Mouse (Mus musculus): Measurements from ENCODE around the gene Ctsf.
A peak's percentile ranks its signal among the peaks of the same experiment; 100 is the strongest.
"Not testable (repeated sequence)": the region's sequence is repeated elsewhere in the genome, so short reads cannot be mapped to it uniquely, and the experiment has no call there.

Gene Ctsf

DNA sequence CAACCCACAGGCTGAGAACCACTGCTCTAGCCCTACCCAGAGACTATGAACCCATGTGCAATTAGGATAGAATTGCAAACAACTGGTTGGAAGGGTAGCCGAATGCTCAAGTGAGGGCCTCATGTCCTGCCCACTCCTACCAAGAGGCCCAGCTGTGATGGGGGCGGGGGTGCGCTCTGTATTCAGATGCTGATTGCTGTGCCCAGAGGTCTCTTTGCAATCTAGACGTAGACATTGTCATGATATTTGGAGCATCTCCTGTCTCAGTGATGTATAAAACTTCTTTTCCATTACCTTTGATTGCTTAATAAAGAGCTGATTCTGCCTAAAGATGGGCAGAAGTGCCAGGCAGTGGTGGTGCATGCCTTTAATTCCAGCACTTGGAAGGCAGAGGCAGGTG is 5.1 kb upstream of the Ctsf start:
- DNase-seq (ENCODE audit: low spot score in 2 of 2): no peak

DNA sequence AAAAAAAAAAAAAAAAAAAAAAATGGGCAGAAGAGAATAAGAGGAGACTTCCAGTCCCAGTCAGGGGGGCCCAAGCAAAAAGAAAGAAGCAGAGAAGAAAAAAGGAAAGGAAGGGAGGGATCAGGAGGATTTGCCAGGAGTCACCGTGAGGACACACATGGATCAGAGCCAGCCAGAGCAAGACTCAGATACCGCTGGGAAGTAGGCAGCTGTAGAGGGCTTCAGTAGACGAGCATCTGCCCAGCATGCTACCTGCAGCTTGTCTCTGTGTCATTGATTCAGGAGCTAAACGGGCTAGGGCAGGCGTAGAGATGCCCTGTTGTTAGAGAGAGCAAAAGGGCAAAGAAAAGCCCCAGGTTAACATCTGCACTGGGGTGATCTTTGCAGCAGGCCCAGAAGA is 4.6 kb upstream of the Ctsf start:
- no peak for DNase-seq (ENCODE audit: low spot score in 2 of 2)

DNA sequence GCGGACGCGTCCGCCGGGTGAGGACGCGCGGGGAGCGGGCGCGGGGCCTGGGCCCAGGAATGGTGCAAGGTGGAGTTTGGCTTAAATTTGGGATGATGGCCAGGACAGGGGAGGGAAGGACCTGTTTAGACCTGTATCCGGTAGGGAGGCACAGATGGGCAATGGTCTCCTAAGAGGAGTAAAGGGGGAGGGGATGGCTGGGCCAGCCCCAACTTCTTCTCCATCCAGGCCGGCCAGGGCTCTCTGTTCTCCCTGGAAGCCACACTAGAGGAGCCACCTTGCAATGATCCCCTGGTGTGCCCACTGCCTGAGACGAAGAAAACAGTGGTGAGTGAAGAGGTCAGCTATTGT is 515 bp downstream of the Ctsf start:
- no peak for DNase-seq (ENCODE audit: low spot score in 2 of 2)

DNA sequence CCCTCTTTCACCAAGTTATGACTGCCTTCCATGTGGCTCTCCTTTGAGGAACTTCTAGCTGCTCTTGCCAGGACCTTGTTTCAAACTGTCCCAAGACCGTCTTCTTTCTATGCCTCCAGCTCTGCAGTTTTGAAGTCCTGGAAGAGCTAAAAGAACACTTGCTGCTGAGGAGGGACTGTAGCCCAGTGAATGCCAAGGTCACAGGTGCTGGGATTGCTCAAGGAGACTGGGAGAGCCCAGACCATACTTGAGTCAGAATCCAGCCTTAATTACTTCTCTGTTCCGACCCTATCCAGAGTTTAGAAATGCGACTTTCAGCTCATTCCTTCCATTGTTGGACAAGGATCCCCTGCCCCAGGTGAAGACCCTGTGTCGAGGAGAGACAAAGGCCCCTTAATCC is 1.0 kb downstream of the Ctsf start:
- no peak for DNase-seq (ENCODE audit: low spot score in 2 of 2)

DNA sequence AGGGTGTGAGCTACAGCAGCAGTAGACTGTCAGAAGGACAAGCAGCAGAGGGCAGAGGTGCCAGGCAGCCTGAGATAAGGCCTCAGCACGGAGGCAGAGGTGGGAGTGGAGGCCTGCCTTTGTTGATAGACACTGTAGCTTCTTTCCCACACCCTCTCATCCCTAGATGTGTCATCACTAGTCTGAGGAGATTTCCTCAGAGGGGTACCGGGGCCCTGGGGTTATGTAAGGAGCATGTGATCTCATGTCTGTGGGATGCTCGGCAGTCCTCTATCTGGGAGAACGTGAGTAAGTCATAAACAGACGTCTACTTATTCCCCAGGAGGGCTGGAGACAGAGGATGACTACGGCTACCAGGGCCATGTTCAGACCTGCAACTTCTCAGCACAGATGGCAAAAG is 4.2 kb downstream of the Ctsf start:
- no peak for DNase-seq (ENCODE audit: low spot score in 2 of 2)

DNA sequence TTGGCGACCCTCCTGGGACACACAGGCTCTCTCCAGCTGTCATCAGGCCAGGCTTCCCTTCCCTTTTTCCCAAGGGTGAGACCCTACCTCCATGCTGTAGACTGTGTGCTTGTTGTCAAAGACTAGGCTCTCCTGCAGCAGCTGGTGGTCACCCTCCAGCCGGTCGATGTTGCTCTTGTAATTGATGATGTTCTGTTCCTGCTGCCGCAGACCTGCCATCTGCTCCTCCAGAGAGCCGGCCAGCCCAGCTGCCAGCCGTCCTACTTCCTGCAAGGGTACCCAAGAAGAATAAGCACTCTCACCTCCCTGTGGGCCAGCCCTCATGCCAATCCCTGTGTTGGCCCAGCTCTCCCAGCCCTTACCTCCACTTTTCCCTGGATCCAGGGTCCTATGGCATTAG is 8.1 kb downstream of the Ctsf start:
- DNase-seq (ENCODE audit: low spot score in 2 of 2): no peak

DNA sequence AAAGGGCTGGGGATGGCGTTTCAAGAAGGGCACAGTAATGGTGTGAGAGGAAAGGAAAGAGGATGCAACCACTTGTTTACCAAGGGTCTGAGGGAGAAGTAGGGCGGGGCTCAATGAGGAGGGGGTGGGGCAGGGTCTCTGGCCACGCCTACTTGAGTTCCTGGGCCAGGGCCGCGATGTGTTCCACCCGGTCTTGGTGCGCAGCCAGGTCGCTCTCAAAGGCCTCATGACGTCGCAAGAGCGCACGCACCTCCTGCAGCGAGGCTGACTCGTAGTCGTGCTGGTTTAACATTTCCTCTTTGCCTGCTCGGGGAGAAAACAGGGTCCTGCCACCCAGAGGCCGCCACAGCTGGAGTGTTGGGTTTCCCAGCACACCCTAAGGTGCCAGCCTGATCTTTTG is 10.2 kb downstream of the Ctsf start:
- DNase-seq (ENCODE audit: low spot score in 2 of 2): no peak

DNA sequence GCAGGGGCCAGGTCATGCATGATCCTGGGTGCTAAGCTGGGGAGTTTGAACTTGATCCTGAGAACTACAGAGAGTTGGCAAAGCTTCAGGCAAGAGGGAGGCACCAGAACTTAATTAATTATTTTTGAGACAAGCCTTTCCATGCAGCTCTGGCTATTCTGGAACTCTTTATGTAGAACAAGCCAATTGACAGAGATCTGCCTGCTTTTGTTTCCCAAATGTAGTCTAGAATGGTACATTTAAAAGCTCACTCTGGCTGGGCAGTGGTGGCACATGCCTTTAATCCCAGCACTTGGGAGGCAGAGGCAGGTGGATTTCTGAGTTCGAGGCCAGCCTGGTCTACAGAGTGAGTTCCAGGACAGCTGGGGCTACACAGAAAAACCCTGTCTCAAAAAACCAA is 19.7 kb downstream of the Ctsf start:
- DNase-seq (ENCODE audit: low spot score in 2 of 2): not testable (repeated sequence)

DNA sequence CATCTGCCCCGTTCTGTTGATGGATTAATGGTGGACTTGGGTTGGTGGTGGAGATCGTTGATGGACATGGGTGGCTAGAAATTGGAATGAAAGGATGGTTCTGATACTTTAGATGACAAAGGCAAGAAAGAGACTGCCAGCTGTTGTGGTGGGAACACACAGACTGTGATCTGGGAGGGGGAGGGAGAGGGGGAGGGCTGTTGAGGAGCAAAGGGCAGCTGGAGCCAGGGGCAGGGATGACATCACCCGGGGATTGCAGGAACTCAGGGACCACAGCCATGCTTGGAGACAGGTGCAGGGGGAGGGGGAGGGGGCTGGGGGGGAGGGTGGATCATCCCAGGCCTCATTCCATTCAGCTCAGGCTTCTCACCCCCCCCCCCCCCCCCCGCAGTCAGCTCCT is 21.3 kb downstream of the Ctsf start:
- DNase-seq (ENCODE audit: low spot score in 2 of 2): no peak

DNA sequence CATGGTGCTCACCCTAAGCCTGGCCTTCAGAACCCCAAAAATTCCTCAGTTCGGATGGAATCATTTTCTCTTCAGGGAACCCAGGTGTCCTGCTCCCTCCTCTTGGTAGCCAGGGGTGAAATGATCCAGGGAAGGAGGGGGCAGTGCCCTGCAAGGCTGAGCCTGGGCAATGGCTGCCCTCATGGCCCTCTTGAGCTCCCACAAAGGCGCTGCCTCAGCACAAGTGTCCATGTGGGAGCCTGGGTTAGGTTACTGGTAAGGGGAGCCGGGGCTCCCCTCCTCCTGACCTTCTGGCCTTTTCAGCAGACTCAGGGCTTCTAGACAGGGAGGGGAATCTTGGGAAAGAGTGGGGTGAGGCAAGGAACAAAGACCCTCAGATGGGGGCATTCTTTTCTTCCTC is 21.8 kb downstream of the Ctsf start:
- DNase-seq (ENCODE audit: low spot score in 2 of 2): no peak

DNA sequence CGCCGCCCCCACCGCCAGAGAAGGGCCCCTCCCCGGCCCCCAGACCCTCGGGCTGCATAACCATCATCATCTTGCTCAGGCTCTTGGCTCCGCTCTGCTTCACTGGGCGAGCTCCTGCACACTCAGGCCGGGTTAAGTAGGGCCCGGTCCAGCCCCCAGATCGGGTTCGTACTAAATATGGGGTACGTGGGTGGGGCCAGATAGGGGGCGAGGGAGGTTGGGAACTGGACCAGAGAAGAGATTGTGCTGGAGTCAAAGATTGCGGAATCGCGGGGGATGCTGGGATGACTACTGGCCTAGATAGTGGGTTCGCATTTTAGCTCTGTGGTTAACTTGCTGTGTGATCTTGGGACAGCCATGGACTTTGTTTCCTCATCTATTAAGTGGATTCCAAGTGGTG is 22.9 kb downstream of the Ctsf start, which contains the start of gene Actn3:
Gene Actn3 (minus strand): TSS at position 125 of the 400 bp plus-strand sequence.
- no peak for DNase-seq (ENCODE audit: low spot score in 2 of 2)

DNA sequence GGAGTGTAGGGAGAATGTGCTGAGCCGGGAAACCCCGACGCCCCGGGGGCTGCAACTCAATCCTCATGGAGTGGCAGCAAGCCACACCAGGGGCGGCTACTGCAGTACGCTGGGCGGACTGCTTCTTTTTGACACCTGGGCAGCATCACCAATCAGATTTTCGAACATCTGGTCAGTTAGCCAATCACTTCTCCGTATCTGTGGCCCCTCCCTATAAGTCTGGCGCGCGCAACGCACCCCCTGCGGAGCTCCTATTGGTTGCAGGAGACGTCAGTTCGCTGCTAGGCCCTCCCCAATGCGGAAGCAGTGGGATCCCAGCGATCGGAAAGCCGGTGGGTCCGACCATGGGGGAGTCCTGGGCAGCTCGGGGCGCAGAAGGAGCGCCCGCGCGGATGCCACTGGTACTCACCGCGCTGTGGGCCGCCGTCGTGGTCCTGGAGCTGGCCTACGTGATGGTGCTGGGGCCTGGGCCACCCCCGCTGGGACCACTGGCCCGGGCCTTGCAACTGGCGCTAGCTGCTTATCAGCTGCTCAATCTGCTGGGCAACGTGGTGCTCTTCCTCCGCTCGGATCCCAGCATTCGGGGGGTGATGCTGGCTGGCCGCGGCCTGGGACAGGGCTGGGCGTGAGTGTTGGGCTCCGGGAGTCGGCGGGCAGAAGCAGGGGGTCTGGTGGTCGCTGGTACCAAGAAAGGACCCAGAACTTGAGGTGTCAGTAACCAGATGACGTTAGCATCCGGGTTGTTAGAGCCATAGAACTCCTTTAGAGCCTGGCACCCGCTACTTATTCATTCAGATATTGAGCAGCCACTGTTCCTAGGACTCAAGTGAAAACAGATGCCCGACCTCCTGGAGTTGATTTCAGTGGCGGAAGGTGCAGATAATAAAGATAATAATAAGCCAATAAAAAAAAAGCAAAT is 23.7 kb downstream of the Ctsf start, which contains the start of gene Zdhhc24:
Gene Zdhhc24 (plus strand): TSS at position 264 of the 919 bp plus-strand sequence.
- peak; percentile 97 to 98 for DNase-seq (ENCODE audit: low spot score in 2 of 2)

DNA sequence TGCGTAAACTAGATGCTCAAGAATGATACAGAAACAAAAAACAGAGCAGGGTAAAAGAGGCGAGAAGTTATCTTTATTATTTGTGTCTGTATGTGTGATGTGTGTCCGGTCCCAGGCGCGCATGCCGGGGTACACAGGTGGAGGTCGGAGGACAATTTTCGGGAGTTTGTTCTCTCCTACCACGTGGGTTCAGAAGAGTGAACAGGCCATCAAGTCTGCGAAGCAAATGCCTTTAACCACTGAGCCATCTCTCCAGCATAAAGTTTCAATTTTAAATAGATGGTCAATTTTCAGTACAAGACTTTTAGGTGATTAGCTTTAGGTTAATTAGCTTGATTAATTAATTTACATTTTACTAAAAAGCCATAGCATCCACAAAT is 24.4 kb downstream of the Ctsf start:
- no peak for DNase-seq (ENCODE audit: low spot score in 2 of 2)

DNA sequence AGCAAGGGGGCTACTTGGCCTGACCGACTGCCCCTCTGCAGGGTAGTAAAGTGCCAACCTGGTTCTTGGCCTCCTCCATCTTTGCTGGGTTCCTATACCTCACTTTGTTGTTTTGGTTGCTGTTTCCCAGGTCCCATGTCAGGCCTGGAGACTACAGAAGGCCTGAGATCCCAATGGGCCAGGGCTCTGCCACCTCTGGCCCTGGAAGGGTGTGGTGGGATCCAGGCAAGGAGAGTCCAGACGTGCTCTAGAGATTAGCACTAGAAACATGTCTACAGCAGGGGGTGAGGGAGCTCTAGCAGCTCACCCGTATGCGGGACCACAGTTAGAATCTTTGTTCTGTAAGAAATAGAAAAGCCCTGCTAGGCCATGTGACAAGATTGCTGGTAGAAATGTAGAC is 29.0 kb downstream of the Ctsf start:
- DNase-seq (ENCODE audit: low spot score in 2 of 2): no peak

DNA sequence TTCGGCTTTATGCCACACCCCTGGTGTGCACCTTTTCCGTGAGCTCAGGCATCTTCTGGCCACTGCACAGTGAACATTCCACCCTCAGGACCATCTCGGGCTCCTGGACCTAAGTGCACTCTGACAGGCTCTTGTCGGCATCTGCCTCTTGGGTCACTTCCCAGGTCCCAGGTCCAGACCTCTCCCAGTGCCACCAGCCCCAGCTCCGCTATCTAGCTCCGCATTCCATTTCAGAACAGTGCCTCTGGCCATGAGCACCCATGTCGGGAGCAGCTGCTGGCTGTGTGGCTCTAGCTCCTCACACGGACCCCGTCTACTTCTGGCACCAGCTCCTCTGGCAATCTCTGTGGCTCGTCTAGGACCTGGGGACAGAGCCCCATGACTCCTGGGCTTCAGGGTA is 34.9 kb downstream of the Ctsf start:
- no peak for DNase-seq (ENCODE audit: low spot score in 2 of 2)

DNA sequence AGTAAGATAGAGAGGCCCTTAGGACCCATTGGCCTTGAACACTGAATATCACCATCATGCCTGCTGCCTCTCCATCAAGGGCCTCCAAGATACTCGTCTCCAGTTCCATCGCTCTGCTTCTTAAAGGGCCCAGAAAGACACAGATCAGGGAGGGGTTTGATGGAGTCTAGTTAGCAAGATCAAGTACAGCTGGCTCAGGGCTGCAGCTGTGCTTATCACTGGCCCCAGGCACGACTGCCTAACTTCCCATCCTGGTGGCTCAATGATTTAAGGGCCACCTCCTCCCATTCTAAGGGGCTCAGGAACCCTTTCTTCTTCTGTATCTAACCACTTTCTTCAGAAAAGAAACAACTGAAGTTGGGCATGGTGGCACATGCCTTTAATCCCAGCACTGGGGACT is 36.9 kb downstream of the Ctsf start:
- no peak for DNase-seq (ENCODE audit: low spot score in 2 of 2)

DNA sequence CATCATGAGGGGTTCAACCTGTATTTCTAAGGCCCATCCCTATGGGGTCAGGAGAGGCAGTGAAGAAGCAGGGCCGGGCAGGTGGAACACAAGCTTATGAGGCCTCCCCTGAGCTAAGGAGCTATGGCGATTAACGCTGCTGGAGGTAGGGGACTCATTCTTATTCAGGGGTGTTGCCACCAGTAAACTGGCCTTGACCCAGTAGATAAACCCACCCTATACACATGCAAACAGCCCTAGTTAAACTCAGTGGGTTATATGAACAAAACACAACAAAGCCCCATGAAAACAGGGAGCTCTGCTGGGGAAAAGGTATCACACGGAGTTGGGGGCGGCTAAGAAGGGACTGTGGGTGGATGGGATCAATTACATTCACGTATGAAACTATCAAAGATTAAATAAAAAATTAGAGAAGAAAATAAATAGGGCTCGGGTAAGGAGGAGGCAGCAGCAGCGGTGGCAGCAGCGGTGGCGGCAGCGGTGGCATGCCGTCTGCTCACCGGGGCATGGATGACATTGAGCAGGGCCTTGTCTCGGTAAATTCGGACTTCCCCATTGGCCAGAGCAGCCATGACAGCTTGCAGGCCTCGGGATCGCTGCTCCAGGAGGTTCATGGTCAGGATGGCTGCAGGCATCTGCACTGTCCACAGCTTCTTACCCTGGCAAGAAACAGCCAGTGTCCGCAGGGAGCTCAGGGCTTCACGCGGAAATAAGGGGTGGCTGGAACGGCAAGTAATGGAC is 42.0 kb downstream of the Ctsf start:
- no peak for DNase-seq (ENCODE audit: low spot score in 2 of 2)

DNA sequence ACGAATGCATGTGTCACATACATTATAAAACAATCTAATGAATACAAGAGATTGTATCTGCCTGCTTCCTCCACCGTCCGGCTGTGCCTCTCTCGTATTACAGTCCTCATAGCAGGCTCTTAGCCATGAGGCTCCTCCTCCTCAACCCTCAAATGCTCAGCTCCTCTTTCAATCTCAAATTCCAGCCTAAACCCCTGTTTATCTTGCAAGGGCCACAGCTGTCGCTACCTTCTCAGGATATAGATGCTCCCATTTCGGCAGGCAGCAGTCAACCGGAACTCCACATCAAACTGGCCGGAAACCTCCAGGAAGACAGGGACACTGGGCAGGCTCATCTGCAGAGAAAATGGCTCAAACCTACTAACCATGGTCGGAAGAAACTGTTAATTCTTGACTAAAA is 44.0 kb downstream of the Ctsf start:
- DNase-seq (ENCODE audit: low spot score in 2 of 2): no peak

DNA sequence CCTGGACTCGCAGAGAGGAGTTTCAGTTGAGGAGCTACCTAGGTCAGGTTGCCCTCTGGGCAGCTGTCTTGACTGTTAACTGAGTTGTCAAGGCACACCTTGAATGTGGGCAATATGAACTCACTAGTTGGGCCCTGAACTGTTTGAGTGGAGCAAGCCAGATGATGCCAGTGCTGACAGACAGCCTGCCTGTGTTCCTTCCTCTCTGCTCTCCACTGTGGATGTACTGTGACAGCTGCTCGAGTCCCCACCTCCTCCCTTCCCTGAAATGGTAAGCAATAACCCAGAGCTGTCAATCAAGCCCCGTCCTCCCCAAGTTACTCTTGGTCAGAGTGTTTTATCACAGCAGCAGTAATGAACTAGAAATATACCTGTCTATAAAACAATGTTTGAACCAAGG is 45.0 kb downstream of the Ctsf start:
- DNase-seq (ENCODE audit: low spot score in 2 of 2): no peak

DNA sequence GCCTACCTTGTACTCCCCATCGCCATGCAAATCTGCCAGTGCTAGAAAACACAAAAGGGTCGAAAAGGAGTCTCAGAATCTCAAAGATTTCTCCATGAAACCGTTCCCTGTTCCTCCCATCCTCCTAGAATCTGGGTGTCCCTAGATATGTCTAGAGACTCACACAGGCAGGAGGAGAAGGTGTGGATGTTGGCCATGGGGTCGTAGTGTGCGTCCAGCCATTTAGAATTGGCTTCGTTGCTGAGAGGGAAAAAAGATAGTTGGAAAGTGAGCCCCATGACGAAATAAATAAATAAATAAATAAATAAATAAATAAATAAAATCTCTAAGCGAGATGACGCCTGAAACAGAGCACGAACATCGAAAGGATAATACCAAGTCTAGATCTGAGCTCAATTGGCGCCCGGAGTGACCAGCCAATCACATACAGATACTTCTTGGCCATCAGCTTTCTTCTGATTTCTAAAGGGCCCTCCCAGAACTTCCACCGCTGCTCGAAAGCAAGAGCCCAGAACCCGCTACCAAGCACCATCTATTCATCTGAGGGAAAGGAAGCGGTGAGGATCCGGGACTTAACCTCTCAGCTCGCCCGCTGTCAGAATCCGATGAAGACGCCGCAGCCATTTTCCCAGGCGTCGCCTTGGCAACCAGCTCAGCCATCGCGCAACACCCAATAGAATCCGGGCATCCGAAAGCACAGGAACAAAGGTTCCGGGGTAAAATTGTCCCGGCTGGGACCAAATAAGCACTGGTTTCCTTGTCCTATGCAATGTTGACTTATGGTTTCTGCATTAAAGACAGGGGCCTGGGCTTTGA is 51.3 kb downstream of the Ctsf start, which contains the start of gene Bbs1:
Gene Bbs1 (minus strand): TSS at position 650 of the 816 bp plus-strand sequence.
- peak; percentile 82 to 87 for DNase-seq (ENCODE audit: low spot score in 2 of 2)

DNA sequence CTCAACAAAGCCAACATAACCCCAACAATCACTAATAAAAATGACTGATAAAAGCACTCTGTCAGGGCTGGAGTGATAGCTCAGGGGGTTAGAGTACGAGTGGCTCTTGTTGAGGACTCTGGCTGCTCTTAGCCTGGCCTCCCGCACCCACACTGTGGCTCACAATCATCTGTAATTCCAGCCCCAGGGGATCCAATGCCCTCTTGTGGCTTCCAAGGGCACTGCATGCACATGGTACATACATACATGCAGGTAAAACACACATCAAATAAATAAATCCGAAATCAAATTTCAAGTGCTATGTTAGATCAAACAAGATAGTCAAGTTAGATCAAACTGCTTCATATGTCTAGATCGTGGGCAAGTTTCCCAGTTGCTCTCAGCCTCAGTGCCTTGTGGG is 53.2 kb downstream of the Ctsf start:
- DNase-seq (ENCODE audit: low spot score in 2 of 2): no peak

DNA sequence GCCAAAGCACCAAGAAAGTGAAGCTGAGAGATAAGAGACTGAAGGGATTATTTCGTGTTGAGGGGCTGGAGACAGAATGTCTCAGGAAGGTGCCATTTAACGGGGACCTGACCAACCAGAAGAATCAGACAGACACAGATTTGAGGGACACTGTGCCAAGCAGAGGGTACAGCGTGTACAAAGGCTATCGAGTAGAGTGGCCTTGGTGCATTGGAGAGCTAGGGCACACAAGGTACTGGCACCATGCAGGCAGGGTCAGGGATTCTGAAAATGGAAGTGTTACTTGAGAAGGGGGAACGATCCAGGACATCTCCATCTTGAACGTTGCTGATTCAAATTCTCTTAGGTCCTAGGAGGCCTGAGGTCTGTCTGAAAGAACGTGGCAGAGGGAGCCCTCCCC is 54.4 kb downstream of the Ctsf start:
- DNase-seq (ENCODE audit: low spot score in 2 of 2): no peak

Measured in frontal cortex, postnatal 36 days (tissue).